Mouse (Mus musculus): ENCODE data around the gene Cfap97d2. TPM values are rescaled to one million over a fixed set of nuclear protein-coding genes. Genes with fewer than 3 reads are reported as not detected.
A peak's percentile ranks its signal among the peaks of the same experiment; 100 is the strongest.

Cfap97d2 gene
- polyA plus RNA-seq, 1 experiment from 2014 or later = not detected

DNA sequence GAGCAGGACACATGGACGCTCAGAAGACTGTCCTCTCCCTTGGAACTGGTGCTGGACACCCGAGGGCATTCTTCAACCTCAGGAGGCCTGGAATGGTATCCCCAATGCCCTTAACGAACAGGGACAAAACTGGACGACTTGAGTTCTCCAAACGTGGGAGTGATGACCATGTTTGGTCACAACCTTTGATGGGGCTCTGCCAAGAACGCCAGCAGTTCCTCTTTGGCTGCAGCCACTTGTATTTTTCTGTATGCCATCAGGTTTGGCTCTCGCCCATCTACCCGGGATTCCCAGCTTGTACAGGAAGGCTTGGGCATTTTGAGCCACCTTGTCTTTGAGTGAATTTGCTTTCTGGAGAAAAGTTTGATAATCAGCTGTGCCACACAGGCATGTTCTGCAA lies 8.0 kb upstream of the Cfap97d2 start:
- no peaks in the 10 kb centered on the region for H3K9me3 ChIP-seq (ENCODE audit: control insufficient read depth)
- 72% methylated on average over 8 of the region's 8 CpGs for WGBS
- H3K27ac ChIP-seq (ENCODE audit: low read depth, low read length) = no peak overlapping the region
- H3K4me1 ChIP-seq (replicated peaks; ENCODE audit: control insufficient read depth, insufficient read depth, low read length) = no peaks in the 10 kb centered on the region; the same call in 1 of the 2 replicates
- no peak overlapping the region for H3K4me3 ChIP-seq (ENCODE audit: low read depth, low read length)
- ATAC-seq = no peak
- no peak overlapping the region for H3K9ac ChIP-seq (ENCODE audit: low read depth, low read length)
- no peak for TF ChIP-seq CTCF (IDR thresholded peaks at IDR 0.05; ENCODE audit: low read depth)
- no peaks in the 10 kb centered on the region for H3K36me3 ChIP-seq (ENCODE audit: control insufficient read depth, insufficient read depth)
- peak overlapping the region; percentile 38; the same call in 1 of the 2 replicates for H3K4me2 ChIP-seq (replicated peaks; ENCODE audit: low read depth)
- no peaks in the 10 kb centered on the region for H3K27me3 ChIP-seq (replicated peaks; ENCODE audit: control insufficient read depth, insufficient read depth, low read length)

DNA sequence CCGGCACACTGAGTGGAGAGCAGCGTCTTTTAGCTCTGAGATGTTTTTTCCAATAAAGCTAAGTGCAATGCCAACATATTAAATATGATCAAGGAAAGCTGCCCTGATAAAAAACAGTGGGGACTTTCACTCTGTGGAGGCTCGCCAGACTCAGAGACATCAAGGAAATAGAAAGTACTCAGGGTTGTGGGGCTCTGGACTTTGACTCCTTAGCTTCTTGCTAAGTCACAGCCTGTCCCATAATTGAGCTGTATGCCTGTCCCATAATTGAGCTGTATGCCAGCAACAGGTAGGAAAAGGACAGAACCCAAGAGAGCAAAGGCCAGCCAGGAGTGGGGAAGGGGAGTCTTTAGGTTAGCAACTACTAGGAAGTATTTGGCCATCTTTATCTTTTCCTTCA lies 7.4 kb upstream of the Cfap97d2 start:
- peak overlapping the region; percentile 66 for H3K27ac ChIP-seq (ENCODE audit: low read depth, low read length)
- H3K4me3 ChIP-seq (ENCODE audit: low read depth, low read length) = no peak overlapping the region
- no peak overlapping the region for H3K9ac ChIP-seq (ENCODE audit: low read depth, low read length)
- peak; percentile 80 for ATAC-seq
- no peaks in the 10 kb centered on the region for H3K27me3 ChIP-seq (replicated peaks; ENCODE audit: control insufficient read depth, insufficient read depth, low read length)
- TF ChIP-seq CTCF (IDR thresholded peaks at IDR 0.05; ENCODE audit: low read depth) = no peak
- no peaks in the 10 kb centered on the region for H3K9me3 ChIP-seq (ENCODE audit: control insufficient read depth)
- WGBS = 35% methylated on average over 3 of the region's 3 CpGs
- no peaks in the 10 kb centered on the region for H3K36me3 ChIP-seq (ENCODE audit: control insufficient read depth, insufficient read depth)
- peak overlapping the region; percentile 38 for H3K4me2 ChIP-seq (replicated peaks; ENCODE audit: low read depth)
- H3K4me1 ChIP-seq (replicated peaks; ENCODE audit: control insufficient read depth, insufficient read depth, low read length) = no peaks in the 10 kb centered on the region; the same call in 1 of the 2 replicates

DNA sequence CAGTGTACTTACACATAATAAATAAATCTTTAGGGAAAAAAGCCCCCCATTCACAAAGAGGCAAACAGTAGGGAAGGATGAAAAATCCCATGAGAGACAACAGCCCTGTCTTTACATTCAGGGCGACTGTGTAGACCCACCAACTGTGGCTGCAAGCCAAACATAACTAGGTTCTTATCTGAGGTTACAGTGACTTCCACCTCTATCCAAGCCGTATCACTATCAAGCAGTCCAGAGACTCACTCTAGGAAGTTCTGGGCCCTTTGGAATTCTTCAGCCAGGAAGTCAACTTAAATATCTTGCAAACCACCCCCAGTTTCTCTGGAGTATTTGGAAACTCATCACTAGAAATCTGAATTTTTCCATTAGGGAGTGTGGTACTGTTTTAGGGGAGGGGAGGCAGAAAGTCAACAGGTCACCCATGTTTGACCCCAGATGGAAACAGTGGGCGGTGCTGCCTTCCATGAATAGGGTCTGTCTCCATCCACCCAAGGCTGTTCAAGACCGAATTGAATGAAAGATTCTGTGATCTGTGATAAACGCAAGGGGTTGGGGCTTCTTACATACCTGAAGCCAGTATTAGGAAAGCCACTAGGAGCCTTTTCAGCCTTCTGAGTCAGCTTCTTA lies 6.3 kb upstream of the Cfap97d2 start:
- Histone ChIP-seq H3K9me3 (ENCODE audit: control insufficient read depth) (no peaks in the 10 kb centered on the region), H3K4me3 (ENCODE audit: low read depth, low read length) (no peak overlapping the region), H3K36me3 (ENCODE audit: control insufficient read depth, insufficient read depth) (no peaks in the 10 kb centered on the region), H3K27ac (ENCODE audit: low read depth, low read length) (no peak overlapping the region), H3K4me2 (replicated peaks; ENCODE audit: low read depth) (no peak overlapping the region), H3K27me3 (replicated peaks; ENCODE audit: control insufficient read depth, insufficient read depth, low read length) (no peaks in the 10 kb centered on the region), H3K4me1 (replicated peaks; ENCODE audit: control insufficient read depth, insufficient read depth, low read length) (no peaks in the 10 kb centered on the region; the same call in 1 of the 2 replicates), H3K9ac (ENCODE audit: low read depth, low read length) (no peak overlapping the region)
- TF ChIP-seq CTCF (IDR thresholded peaks at IDR 0.05; ENCODE audit: low read depth) = no peak
- no peak for ATAC-seq
- 72% methylated on average over 5 of the region's 5 CpGs for WGBS

DNA sequence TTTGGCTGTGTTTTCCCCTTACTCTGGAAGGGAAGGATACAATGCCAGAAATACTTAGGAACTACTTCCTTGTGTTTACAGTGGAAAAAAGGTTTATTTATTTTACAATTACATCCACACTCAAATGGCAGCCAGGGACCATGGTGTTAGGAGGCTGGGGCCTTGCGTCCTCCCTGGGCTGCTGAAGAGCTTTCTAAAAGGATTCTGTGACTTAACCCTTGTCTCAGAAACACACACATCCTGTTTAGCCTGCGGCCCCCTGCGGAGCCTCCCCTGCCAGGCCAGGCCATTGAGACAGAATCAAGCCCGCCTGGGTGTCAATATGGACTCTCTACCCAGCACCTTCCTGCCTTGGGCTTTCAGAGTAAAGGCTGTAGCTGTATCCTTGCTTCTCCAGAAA lies 2.9 kb upstream of the Cfap97d2 start:
- no peak overlapping the region for H3K9ac ChIP-seq (ENCODE audit: low read depth, low read length)
- WGBS = 60% methylated on average over 4 of the region's 4 CpGs
- H3K27ac ChIP-seq (ENCODE audit: low read depth, low read length) = no peak overlapping the region
- TF ChIP-seq CTCF (IDR thresholded peaks at IDR 0.05; ENCODE audit: low read depth) = no peak
- no peak overlapping the region for H3K4me2 ChIP-seq (replicated peaks; ENCODE audit: low read depth)
- H3K27me3 ChIP-seq (replicated peaks; ENCODE audit: control insufficient read depth, insufficient read depth, low read length) = no peaks in the 10 kb centered on the region
- H3K9me3 ChIP-seq (ENCODE audit: control insufficient read depth) = no peaks in the 10 kb centered on the region
- no peaks in the 10 kb centered on the region for H3K36me3 ChIP-seq (ENCODE audit: control insufficient read depth, insufficient read depth)
- no peak overlapping the region for H3K4me3 ChIP-seq (ENCODE audit: low read depth, low read length)
- no peaks in the 10 kb centered on the region; the same call in 1 of the 2 replicates for H3K4me1 ChIP-seq (replicated peaks; ENCODE audit: control insufficient read depth, insufficient read depth, low read length)
- ATAC-seq = no peak

DNA sequence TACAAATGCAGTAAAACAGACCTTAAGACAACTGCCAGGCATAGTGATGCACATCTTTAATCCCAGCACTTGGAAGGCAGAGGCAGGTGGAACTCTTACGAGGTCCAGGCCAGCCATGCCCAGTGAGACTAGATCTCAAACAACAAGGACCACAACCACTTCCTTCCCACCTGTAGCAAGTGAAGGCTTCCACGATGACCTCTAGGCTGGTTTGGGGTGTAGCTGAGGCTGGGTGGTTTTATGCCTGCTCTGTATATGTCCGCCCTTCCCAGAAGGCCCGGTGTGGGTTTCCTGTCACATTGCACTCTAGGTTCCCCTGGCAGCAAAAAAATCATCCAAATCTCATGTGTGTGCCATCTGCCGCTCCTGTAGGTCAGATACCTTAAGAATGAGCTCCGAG lies 1.9 kb upstream of the Cfap97d2 start:
- H3K4me1 ChIP-seq (replicated peaks; ENCODE audit: control insufficient read depth, insufficient read depth, low read length) = no peaks in the 10 kb centered on the region; the same call in 1 of the 2 replicates
- no peak for TF ChIP-seq CTCF (IDR thresholded peaks at IDR 0.05; ENCODE audit: low read depth)
- no peak overlapping the region for H3K4me2 ChIP-seq (replicated peaks; ENCODE audit: low read depth)
- no peak for ATAC-seq
- H3K9me3 ChIP-seq (ENCODE audit: control insufficient read depth) = no peaks in the 10 kb centered on the region
- no peak overlapping the region for H3K9ac ChIP-seq (ENCODE audit: low read depth, low read length)
- H3K27ac ChIP-seq (ENCODE audit: low read depth, low read length) = no peak overlapping the region
- no peaks in the 10 kb centered on the region for H3K27me3 ChIP-seq (replicated peaks; ENCODE audit: control insufficient read depth, insufficient read depth, low read length)
- H3K36me3 ChIP-seq (ENCODE audit: control insufficient read depth, insufficient read depth) = no peaks in the 10 kb centered on the region
- no peak overlapping the region for H3K4me3 ChIP-seq (ENCODE audit: low read depth, low read length)
- 89% methylated on average over 6 of the region's 6 CpGs for WGBS

DNA sequence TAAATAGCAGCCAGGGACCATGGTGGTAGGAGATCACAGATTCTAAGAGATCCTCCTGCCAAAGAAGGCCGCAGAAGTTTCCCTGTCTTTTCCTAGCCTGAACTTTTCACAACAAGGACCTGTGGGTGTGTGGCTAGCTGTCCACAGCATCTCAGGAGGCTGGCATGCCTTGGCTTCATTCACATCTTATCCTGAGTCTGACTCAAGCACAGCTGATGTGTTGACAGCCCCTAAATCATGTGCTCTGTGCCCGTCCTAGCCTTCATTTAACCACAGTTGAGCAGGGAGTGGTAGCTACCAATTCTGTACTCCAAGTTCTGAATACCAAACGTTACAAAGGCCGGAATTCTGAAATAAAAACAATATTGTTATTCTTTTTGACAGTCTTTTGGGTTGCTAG lies 1.4 kb upstream of the Cfap97d2 start:
- Histone ChIP-seq H3K27me3 (replicated peaks; ENCODE audit: control insufficient read depth, insufficient read depth, low read length) (no peaks in the 10 kb centered on the region), H3K27ac (ENCODE audit: low read depth, low read length) (no peak overlapping the region), H3K4me1 (replicated peaks; ENCODE audit: control insufficient read depth, insufficient read depth, low read length) (no peaks in the 10 kb centered on the region; the same call in 1 of the 2 replicates), H3K9me3 (ENCODE audit: control insufficient read depth) (no peaks in the 10 kb centered on the region), H3K9ac (ENCODE audit: low read depth, low read length) (no peak overlapping the region), H3K4me2 (replicated peaks; ENCODE audit: low read depth) (no peak overlapping the region), H3K4me3 (ENCODE audit: low read depth, low read length) (no peak overlapping the region), H3K36me3 (ENCODE audit: control insufficient read depth, insufficient read depth) (no peaks in the 10 kb centered on the region)
- 86% methylated on average over 4 of the region's 4 CpGs for WGBS
- no peak for TF ChIP-seq CTCF (IDR thresholded peaks at IDR 0.05; ENCODE audit: low read depth)
- ATAC-seq = no peak
